Mouse (Mus musculus): Measurements from ENCODE around the gene Cyb5d1. TPM values are rescaled to one million over a fixed set of nuclear protein-coding genes. Genes with fewer than 3 reads are reported as not detected.

Gene Cyb5d1
- polyA plus RNA-seq, 1 experiment: 7.4 TPM

DNA sequence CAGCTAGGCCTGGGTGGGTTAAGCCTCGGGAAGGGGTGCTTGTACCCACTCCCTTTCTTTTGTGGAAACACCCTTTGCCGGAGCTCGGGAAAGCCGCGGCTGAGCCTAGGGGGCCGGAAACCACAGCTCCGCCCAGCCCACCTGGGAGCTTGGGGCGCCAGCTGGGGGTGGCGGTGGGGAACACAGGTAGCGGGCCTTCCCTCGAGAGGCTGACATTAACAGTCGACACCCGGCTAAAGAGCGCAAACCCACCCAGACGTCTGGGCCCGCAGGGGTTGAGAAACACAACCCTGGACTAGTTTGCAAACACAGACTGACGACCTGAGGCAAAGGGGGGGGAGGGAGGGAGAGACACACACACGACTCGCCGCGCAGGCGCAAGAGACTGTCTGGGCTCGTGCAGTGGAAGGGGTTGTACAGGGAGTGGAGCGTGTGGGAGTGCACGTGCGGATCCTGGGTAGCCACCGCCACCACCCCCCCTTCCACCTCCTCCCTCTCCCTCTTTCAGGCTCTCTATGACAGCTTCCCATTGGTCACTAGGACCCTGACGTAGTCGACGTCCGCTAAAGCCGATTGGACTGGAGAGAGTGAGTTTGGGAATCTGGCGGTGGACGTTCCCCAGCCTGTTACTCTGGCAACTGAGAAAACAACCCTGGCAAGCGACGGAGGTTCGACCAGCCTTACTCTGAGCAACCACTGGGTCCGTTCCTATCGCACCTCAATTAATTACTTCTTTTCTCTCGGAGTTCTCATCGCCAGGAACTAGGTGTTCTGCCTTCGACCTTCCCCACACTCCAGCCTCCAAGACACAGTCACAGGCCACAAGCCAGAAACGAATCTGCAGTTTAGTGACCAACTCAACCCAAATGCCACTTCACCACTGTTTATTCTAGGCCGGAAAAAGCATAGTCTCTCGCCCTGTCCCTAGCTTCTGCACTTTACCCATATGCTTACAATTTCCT is 23.3 kb upstream of the Cyb5d1 start:
- no peak for TF ChIP-seq GATA1 (IDR thresholded peaks at IDR 0.05; ENCODE audit: low read length)

DNA sequence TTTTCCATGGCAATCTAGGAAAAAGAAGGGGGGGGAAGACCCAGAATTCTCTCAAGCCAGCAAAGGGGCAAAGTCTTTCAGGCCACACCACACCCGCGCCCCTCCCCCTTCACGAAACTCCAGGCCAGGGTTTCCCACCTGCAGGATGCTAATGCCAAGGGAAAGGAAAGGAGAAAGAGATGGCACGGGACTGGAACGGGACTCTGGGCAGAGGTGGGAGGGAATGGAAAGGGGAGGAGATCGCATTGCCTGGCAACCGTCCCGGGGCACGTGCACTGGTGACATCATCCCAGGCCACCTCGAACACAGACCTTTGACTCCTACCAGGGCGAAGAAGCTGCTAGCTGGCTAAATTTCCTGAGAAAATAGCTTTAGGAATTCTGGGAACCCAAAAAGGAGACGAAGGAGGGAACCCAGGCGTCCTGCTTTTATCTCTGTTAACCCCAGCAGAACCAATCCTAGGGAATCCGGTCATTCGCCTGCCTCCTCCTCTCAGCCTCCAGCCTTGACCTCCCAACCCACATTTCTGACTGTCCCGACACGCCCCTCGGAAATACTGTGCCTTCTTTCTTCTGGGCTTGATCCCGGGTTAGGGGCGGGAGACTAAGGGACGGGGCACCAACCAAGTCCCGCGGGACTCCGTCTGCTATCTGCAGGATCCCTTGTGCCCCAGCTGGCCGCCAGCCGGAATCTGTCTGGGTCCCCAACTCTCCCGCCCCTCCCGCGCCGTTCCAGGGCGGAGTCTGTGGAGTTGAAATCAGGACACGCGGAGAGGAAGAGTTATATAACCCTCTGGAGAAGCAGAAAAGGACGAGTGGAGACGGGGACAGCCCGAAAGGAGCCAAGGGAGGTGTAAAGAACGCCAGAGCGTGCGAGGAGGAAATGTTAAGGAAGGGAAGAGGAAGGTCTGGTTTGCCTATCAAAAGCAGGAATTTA is 22.3 kb upstream of the Cyb5d1 start:
- no peak for TF ChIP-seq GATA1 (IDR thresholded peaks at IDR 0.05; ENCODE audit: low read length)

DNA sequence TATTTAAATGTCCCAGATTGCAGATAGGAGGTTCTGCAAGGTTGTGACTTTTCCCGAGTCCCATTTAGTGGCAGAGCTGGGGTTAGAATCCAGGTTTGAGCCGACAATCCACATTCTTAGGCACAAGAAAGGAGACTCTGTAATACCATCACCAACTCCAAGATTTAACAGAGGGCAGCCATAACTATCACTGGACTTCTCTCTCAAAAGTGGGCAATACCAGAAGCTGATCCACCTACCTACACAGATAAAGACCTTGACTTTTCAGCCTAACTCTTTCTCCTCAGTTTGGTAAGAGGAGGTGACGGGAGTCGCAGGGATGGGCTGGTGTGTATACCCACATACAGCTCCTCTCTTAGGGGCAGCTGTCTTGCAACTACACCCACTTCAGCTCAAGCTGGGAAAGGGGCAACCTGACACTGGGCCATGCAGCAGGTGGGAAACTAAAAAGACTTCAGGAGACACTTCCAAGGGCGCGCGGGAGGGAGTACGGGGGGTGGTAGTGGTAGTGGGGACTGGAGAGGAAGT is 21.6 kb upstream of the Cyb5d1 start:
- TF ChIP-seq GATA1 (IDR thresholded peaks at IDR 0.05; ENCODE audit: low read length): no peak

DNA sequence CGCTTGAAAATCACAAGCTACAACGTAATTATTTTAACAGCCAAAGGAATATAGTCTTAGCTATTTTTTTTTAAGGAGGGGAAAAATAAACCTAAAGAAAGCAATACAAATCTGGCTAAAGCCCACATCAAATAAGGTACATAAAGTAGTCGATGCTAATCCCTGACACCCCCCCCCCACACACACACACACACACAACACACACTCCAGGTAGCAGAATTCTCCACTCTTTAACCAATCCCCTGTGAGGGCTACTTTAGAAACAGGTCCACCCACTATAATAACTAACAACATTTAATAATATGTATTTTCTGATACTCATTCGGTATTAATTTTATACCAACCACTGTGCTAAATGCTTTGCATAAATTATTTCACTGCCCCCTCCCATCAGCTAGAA is 21.1 kb upstream of the Cyb5d1 start:
- no peak for TF ChIP-seq GATA1 (IDR thresholded peaks at IDR 0.05; ENCODE audit: low read length)

DNA sequence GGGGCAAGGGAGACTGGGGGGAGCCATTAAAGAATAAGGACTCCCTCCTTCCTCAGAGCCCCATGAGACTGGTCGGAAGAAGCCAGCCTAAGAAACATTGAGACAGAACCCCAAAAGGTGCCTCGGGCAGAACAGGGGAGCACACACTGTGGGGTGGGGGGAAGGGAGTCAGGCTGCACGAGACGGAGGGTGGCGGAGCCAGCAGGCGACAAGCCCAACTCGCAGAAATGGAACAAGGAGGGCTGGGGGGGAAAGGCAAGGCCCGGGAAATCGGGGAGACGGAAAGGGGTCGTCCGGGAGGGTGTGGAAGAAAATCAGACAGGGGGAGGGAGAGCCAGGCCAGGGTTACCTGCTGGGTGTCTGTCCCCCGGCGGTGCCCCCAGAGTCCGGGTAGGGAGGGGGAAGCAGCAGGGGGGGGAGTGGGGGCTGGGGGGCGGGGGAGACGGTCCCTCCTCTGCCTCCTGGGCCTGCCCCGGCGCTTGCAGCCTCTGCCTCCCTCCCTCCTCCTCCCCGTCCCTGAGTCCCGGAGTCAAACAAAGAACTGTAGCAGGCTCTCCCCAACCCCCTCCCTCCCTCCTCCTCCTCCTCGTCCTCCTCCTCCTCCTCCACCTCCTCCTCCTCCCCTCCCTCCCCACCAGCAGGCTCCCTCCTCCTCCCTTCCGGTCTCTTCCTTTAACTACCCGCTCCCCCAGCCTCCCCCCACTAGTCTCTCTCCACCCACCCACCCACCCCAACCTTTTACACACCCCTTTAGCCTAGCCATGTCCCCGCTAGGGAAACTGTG is 20.4 kb upstream of the Cyb5d1 start:
- no peak for TF ChIP-seq GATA1 (IDR thresholded peaks at IDR 0.05; ENCODE audit: low read length)

DNA sequence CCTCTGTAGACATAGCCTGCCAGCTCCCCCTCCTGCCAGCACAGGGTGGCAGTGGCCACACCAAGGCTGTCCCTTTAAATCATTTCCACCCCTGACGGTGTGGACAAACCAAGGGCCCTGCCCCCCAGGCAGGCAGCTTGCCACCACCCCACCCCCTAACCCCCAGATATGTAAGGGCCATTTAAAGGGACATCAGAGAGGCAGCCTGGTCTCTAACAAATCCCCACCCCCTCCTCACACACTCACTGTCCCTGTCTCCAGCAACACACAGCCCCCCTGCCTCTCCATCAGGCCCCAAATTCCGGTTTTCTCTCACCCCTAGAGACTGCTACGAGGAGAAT is 19.9 kb upstream of the Cyb5d1 start:
- no peak for TF ChIP-seq GATA1 (IDR thresholded peaks at IDR 0.05; ENCODE audit: low read length)

DNA sequence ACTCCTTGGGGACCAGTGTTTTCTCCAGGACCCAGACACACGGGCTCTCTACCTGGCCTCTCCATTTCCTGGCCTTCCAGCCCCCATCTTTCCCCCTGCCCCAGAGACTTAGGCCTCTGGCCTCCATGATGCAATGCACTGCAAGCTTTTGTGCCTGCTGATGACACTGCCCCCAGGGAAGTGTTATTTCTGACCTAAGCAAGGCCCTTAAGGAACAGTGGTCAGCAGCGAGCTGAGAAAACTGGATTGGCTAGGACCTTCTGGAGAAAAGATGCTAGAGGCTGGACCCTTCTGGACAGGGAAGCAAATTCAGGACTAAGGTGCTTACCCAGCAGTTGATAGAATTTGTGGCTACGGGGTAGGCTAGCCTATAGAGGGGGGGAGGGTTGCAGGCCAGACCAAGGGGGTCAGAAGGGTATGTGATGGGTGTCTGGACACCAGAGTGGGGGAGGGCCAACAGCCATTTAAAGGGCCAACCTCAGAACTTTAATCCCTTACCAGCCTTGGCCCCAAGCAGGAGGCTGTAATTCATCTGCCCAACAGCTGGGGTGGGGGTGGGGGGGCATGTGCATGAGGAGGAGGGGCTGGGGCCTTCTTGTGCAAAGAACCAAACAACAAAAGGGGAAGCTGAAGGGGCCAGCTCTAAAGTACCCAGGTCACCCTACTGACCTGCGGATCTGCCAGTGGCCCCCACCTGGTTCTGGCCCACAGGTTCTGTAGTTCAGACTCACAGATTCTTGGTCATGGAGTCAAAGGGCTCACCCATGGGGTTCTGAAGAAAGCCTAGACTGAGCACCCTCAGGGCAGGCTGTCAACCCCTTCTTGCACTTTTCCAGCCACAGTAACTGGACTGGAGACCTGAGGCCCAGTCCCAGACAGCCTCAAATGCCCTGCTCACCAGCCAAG is 19.2 kb upstream of the Cyb5d1 start:
- no peak for TF ChIP-seq GATA1 (IDR thresholded peaks at IDR 0.05; ENCODE audit: low read length)

DNA sequence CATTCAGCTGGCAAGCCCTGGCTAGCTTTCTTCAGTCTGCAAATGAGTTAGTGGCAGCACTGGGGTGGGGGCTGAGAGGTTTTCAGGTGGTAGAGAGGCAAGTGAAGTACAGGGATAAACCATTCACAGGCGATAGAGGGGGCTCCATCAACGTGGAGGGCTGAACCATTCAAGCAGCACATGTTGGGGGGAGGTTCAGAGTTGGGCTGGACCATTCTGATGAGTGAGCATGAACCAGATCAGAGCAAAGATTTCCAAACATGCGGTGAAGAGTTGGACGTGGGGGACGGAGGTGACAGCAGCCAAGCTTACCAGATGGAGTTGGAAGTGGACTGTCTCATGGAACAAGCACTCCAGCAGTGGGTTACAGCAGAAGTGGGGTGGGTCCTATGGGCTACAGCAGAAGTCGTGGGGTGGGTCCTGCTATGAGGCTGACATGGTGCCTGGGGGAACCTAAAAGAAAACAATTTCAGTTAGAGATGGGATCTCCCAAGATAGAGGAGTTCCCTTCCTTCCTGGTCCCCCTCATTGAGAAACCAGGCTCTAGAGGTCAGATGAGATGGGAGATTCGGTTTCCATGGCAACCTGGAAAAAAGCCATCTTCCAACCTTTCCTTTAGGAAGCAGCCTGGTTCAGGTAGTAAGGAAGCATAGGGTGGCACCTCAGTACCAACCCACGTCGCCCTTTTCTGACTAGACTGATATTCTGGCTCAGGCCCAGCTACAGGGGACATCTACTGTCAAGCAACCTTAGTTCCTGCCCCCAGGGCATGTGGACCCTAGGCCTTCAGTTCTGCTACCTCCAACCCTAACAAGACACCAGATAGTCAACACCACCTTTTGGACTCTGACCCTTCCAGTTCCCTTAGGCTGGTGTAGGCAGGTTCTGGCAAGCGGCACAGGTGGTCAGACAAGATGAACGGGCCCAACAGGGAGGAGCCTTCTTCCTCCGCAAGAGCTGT is 18.1 kb upstream of the Cyb5d1 start, which contains the start of gene Kdm6b:
TSS of gene Kdm6b (minus strand) at position 455 of the 961 bp plus-strand sequence.
- TF ChIP-seq GATA1 (IDR thresholded peaks at IDR 0.05; ENCODE audit: low read length): no peak

DNA sequence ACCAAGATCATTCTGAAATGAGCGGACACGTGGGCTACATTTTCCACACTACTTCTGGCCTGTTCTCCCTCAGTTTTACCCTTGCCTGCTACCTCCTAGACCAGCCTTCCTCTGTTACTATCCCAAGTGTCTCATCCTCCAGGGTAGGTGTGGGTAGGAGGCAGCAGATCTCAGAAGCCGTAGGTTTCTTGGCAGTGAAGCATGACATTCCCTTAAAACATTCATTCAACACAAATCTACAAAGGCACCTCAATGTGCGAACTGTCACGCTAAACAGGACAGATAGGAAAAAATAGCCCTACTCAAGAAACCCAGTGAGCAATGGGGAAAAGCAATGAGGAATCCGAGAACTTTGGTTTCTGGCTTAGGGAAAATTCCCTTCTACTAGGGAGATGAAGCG is 17.1 kb upstream of the Cyb5d1 start:
- TF ChIP-seq GATA1 (IDR thresholded peaks at IDR 0.05; ENCODE audit: low read length): no peak

DNA sequence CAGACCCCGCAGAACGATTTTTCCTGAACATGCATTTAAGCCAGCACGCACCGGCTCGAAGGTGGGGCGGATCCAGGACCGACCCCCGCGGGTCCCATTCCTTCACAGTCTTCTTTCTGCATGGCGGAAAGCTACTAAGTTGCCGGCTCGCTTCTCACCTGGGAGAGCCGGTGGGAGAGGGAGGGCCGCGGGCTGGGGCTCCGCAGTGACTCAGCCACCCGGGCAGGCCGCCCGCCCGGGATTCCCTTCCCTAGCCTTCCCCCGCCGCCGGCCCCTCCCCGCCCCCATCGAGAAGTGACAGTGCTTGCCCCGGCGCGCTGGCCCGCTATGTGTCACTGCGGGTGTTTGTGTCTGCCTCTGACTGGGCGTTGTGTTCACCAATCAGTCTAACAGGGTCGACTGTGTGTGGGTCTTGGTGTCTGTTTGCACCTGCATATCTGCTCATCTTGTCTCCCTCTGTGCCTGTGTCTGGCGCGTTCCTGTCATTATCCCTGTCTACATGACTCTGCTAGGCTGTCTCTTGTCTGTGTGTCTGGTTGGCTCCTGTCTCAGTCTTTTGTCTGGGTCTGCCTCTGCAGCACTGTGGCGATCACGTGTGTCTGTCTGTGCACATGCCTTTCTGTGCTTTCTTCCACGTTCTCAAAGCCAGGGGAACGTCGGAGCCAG is 16.2 kb upstream of the Cyb5d1 start:
- TF ChIP-seq GATA1 (IDR thresholded peaks at IDR 0.05; ENCODE audit: low read length): no peak

DNA sequence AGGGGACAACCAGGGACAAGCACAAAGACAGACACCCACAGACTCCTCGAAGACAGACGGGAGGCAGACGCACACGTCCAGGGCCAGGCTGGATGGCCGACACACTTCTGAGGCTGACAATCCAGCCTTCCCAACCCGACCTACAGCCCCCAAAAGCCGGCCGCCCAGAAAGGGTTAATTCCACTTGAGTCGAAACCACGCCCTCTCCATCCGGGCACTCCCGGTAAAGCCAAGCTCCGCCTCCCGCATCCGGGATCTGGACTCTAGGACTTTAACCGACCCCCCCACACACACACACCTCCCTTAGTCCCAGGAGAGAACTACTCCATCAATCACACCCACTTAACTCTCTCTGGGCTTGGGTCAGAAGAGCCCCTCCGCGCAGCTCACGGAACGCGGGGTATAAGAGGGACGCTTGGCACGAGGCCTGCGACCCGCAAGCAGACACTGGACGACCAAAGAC is 15.7 kb upstream of the Cyb5d1 start:
- TF ChIP-seq GATA1 (IDR thresholded peaks at IDR 0.05; ENCODE audit: low read length): no peak

DNA sequence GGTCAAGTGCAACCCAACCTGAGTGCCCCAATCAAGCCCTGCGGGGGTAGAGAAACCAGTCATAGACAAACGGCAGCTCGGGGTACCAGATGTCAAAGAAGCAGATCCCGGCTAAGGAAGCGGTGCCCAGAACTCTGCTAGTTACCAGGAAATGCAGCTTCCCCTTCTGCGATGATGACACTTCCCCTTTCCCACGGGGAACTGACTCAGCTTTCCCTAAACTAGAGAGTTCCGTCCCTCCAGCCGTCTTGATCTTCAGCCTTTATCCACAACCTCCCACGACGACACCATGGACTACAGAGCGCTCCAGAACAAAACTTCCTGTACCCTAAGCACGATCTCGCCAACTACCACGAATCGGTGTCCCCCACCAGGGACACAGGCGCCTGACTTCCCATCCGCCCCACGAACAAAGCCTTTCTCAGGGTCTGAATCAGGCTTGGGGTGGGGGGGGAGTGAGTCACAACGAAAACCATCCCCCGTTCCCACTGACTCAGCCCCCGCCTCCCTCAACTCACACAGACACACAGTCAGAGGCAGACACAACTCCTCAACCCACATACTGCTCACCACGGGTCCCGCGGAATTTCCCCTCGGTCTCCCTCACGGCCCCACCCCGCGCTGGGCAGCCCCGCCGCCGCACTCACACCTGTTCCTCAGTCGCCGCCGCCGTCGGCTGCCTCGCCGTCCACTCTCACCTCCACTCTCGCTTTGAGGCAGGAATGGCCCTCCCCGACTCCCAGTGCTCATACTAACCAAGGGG is 15.1 kb upstream of the Cyb5d1 start:
- no peak for TF ChIP-seq GATA1 (IDR thresholded peaks at IDR 0.05; ENCODE audit: low read length)
